Mouse (Mus musculus) heart, adult 11 months (tissue): Measurements from ENCODE around the gene Cmah.

Source experiments
- DNase-seq: peaks from one replicate; pipeline ENCODE4 v3.0.0; 2022

Cmah gene

GRCm38 (mm10) chr13:24342091-24342490, 14.9 kb downstream of the Cmah start:
- DNase-seq = no peak

- DNase-seq = no peak
These were observed 25.8 kb downstream of the Cmah start for GRCm38 (mm10) chr13:24353004-24353403.

- no peak for DNase-seq
These were observed 27.5 kb downstream of the Cmah start for GRCm38 (mm10) chr13:24354751-24355150.

- DNase-seq = no peak
These were observed 32.0 kb downstream of the Cmah start for GRCm38 (mm10) chr13:24359181-24359580.

GRCm38 (mm10) chr13:24365191-24365590, 38.0 kb downstream of the Cmah start:
- DNase-seq = no peak

- DNase-seq = no peak
These were observed 45.8 kb downstream of the Cmah start for GRCm38 (mm10) chr13:24372893-24373599.

- peak; percentile 92 for DNase-seq
These were observed 47.4 kb downstream of the Cmah start for GRCm38 (mm10) chr13:24374606-24375005.

- DNase-seq = peak; percentile 93
These were observed 48.4 kb downstream of the Cmah start for GRCm38 (mm10) chr13:24375320-24376203.

- no peak for DNase-seq
These were observed 53.5 kb downstream of the Cmah start for GRCm38 (mm10) chr13:24380713-24381112.

- DNase-seq = no peak
These were observed 56.7 kb downstream of the Cmah start for GRCm38 (mm10) chr13:24383885-24384284.

- DNase-seq = no peak
These were observed 64.7 kb downstream of the Cmah start for GRCm38 (mm10) chr13:24391892-24392291.

GRCm38 (mm10) chr13:24392655-24393054, 65.5 kb downstream of the Cmah start:
- DNase-seq = no peak

GRCm38 (mm10) chr13:24393055-24393454, 65.9 kb downstream of the Cmah start:
- DNase-seq = peak; percentile 91

GRCm38 (mm10) chr13:24395815-24396214, 68.6 kb downstream of the Cmah start:
- peak; percentile 95 for DNase-seq

GRCm38 (mm10) chr13:24397181-24397580, 70.0 kb downstream of the Cmah start:
- no peak for DNase-seq

GRCm38 (mm10) chr13:24398488-24398887, 71.3 kb downstream of the Cmah start:
- DNase-seq = no peak

GRCm38 (mm10) chr13:24401821-24402220, 74.6 kb downstream of the Cmah start:
- DNase-seq = peak; percentile 90

GRCm38 (mm10) chr13:24403054-24403453, 75.8 kb downstream of the Cmah start:
- DNase-seq = no peak

- no peak for DNase-seq
These were observed 79.6 kb downstream of the Cmah start for GRCm38 (mm10) chr13:24406847-24407246.

GRCm38 (mm10) chr13:24414635-24415206, 87.5 kb downstream of the Cmah start:
- peak; percentile 94 for DNase-seq

GRCm38 (mm10) chr13:24415506-24416206, 88.5 kb downstream of the Cmah start:
- peak; percentile 89 for DNase-seq

GRCm38 (mm10) chr13:24416409-24416808, 89.2 kb downstream of the Cmah start:
- DNase-seq = peak; percentile 94

- DNase-seq = no peak
These were observed 90.8 kb downstream of the Cmah start for GRCm38 (mm10) chr13:24418024-24418423.
